Mouse (Mus musculus) mesoderm, embryonic 11.5 days (tissue): Measurements from ENCODE around the gene Scube1.
A peak's percentile ranks its signal among the peaks of the same experiment; 100 is the strongest.

Source experiments
- DNase-seq: peaks from one replicate; pipeline ENCODE4 v3.0.0-alpha.2; 2012; ENCODE audit warnings: low read depth, low spot score

Scube1 gene

DNA sequence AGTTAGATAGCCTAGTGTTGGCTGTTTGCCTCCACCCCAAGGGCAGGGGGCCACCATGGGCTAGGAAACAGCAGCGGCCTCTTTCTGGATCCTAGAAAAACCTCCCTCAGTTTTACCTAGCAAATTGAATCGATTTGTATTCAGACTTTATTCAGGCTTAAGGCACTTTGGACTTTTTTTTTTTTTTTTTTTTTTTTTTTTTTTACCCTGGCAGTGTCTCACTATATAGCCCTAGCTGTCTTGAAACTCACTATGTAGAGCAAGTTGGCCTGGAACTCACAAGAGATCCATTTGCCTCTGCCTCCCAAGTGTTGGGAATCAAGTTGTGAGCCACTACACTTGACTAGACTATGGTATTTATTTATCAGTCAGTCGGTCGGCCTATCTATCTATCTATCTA, 128.0 kb downstream of the Scube1 start:
- DNase-seq = no peak

DNA sequence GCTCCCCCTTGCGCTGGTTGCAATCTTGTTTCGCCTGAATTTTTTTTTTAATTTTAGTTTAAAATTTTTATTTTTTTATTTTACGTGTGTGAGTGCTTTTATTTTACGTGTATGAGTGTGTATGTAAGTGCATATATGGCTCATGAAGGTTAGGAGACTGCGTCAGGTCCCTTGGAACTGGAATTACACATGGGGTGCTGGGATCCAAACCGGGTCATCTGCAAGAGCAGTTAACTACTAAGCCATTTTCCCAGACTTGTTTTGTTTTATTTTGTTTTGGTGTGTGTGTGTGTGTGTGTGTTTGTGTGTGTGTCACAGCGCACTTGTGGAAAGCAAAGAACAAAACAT, 129.5 kb downstream of the Scube1 start:
- no peak for DNase-seq

DNA sequence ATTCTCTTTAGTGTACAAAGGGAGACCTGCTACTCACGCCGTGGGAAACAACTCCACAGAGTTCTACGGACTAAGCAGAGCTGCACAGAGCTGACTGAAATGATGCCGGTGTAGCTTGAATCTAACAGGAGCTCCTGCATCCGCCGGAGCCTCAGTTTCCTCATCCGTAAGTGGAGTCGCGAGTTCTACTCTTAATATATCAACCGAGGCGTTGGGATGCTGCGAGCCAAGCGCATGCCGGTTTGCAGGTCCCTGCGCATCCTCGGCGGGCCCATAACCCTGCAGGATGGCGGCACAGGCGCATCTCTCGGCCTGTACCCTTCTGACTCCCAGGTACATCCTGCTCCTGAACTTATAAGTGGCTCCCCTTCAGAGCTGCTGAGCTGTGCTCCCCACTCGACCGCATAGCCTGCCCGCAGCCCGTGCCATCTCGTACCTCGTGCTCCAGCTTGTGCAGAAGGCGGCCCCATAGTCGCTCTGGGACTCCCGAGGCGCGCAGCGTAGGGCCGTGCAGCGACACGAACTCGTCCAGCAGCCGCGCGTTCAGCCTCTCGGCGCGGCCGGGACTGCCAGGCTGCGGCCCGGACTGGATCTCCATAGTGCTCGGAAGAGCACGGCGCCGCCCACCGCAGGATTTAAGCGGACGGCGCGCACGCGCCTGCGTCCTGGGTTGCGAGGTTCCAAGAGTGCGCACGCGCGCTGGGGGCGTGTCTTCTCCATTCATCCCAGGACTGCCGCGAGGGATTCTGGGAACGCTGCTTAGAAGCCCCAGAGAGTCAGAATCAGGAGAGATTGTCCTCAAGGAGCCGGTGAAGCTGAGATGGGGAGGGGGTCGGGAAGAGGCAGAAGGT, 130.1 kb downstream of the Scube1 start, which contains the start of gene Ttll12:
TSS of gene Ttll12 (minus strand) at position 645 of the 851 bp plus-strand sequence.
- peak; percentile 99 for DNase-seq

DNA sequence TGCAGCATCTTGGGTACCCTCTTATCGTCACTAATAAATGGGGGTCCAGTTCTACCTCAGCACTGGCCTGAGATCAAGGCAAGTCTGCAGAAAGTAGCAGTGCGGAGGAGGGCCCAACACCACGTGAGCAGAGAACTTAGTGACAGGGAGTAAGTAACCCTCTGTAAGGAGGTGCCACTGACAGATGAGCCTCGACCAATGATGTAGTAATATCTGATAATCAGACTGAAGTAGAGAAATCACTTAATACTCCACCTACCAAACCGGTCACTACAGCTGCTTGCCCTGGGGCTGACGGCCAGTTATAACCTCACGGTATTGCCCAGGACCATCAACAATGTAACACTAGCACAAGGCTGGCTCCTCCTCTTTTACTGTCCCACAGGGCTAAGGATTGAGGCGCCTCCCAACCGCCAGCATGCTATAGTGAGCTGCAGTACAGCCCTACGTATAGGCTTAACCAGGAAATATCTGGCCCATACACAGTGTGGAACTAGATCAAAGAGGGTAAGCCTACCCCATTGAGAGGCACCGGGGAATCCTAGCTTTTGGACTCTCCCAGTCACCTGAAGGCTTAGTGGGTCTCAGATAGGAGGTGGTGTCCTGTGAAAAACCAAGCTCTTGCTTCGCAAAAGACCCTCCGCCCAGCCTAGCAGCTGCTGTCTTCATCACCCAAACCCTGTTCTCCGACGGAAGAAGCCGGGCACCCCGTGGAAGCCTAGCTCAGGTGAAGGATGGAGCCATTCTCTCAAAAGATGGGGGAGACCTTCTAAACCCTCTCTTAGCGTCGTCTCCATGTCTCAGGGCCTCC, 130.9 kb downstream of the Scube1 start:
- peak; percentile 14 for DNase-seq

DNA sequence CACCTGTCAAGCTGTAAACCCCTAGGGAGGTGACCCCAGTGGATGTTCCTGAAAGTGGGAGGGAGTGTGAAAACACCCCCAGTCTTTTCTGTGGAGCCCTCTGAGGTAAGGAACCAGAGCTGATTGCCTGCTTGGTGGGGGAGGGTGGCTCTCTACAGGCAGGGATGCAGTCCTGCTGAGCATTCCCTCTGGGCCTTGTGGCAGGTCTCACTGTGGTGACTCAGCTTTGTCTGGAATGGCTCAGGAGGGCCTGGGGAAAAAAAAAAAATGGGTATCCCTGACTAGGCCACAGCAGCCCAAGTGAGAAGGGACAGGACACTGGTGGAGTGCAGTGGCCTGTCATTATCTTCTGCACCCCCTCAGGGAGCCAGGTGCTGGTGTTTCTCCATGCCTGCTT, 131.6 kb downstream of the Scube1 start:
- DNase-seq = no peak

DNA sequence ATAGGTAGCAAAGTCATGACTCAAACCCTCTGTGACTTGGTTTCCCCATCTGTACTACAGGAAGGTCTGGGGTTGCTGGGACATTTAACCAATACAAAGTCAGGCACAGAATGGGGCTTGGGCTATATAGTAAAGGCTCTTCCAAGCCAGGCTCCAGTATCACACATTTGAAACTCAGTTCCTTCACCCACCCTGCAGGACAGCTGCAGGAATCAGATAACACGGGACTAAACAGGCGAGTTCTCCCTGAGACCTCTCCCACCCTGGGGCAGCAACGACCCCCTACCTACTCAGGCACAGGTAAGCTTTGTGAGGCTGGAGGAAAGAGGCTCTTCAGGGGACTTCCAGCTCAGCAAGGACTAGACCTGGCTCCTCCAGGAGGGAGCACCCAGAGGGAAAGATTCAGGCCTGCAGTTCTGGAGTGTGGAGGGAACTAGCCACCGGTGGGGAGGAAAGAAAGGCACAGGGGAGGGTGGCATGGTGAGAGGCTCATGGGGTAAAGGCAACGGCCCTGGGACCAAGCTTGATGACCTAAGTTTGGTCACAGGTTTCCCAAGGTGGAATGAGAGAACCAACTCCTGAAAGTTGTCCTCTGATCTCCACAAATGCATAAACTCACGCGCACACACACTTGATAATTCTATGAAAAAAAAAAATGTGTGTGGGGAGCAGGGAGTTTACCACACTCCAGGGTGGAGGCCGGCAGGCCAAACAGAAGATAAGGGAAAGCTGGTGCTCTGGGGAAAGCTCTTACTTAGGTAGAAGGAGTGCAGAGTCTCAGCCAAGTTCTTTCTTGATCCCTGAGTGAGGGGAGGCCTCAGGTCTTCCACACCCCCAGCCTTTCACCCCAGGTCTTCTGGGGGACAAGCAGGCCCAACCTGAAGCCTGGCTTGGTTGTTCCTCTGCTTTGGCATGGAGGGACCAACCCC, 132.3 kb downstream of the Scube1 start:
- DNase-seq = no peak

DNA sequence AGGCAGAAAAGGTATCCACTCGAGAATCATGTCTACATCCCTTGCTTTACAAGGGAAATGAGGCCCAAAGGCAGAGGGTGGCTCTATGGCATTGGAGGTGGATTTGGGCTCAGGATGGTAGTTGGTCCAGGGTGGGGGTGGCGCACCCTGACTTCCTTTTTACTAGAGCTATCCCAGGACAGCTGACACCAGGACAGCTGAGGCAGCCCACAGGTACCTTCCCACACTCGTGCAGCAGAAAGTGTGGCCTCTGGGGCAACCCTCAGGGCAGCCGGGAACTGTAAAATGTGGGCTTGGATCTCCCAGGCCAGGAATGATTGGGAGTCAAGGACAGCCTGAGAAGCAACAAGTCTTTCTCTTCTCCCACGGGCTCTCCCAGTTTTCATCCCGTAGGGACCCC, 133.1 kb downstream of the Scube1 start:
- DNase-seq = no peak

DNA sequence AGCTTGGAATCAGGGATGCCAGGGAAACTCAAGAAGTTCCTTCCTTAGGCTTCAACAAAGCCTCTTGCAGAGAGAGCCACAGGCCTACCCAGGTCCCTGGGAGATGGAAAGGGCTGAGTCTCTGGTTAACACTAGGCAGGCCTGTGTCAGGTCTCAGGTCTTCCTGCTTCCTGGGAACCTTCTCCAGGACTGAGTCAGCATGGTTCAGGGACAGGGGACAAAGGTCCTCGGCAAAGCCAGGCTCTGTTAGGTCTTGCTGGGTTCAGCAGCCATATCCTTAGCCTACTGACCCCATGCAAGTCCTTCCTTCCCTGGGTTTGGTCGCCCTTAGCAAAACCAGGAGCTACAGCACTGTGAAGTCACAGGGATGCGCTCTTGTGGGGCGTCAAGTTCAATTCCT, 134.0 kb downstream of the Scube1 start:
- no peak for DNase-seq

DNA sequence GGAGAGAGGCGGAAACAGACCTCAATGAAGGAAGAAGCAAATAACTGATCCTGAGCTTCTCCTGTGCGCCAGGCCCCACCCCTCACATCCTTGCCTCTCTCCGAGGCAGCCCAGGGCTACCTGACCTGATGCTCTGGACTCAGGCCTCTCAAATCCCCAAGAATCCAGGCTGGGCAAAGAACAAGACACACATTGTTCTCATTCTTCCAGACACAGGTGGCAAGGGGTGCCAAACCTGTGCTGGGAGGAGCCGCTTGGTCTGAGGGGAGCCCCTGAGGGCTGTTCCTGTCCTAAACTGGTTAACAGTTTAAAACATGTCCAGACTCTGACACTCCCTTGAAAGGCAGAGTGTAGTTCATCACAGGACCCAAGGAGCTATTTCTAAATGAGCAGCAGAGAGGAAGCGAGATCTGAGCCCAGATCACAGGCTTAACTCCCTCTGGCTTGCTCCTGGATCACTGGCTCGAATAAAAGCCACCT, 140.0 kb downstream of the Scube1 start:
- no peak for DNase-seq

DNA sequence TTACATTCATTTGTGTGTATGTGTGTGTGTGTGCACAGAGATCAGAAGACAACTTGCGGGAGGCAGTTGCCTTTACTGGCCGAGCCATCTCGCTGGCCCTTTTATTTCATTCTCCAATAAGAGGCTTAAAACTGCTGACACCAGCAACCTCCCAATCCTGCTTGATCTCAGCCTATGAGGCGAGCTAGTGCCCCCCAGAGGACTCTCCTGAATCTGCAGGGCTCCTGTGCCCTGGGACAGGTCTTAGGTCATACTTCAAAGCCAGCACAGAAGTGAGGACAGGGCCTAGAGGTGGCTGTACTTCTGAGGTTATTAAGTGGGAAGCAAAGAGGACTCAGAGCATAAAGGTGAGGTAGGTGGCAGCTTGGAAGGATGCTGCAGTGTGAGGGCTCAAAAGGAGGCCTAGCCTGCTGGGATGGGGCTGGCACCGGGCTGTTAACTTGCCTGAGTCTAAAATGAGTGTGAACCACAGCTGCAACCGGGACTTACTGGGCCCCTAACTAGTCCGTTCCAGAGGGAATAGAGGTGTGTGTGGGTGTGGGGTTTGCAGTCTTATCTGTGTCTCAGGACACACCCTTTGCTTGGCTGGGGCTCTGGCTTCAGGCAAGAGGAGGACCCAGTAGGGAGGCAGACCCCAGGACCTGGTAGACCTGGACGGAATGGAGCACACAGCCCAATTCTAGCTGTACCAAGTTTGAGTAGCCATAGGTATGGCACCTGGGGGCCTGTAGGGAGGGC, 141.2 kb downstream of the Scube1 start:
- DNase-seq = peak; percentile 29

DNA sequence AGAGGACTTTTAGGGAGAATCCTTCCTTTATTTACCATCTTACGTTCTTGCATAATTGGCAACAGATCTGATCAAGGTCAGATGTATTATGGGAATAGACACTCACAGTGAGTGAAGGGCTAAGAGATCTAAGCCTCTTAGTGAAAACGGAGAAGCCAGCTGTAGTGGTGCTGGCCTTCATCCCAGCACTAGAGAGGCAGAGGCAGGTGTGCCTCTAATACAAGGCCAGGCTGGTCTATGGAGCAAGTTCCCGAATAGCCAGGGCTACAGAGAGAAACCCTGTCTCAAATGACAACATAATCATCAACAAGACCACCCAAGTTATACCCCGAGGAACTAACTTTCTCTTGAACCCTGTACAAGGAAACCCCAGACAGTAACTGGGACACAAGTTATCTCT, 141.9 kb downstream of the Scube1 start:
- no peak for DNase-seq

DNA sequence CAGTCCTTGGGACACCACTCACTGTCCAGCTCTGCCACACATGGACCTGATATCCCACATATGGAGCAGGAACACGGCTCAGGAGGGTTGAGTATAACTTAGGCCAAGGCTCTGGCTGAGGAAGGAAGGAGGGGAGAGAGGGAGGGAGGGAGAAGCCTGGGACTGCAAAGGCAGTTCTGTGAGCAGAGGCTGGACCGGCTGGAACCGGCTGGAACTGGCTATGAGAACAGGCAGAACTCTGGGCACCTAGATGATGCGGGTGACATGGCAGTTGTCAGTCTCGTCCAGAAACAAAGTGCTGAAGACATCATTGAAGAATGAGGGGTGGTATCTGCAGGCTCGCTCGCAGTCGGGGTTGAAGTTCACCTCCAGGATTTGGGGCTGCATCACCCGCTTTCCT, 148.2 kb downstream of the Scube1 start:
- DNase-seq = no peak

DNA sequence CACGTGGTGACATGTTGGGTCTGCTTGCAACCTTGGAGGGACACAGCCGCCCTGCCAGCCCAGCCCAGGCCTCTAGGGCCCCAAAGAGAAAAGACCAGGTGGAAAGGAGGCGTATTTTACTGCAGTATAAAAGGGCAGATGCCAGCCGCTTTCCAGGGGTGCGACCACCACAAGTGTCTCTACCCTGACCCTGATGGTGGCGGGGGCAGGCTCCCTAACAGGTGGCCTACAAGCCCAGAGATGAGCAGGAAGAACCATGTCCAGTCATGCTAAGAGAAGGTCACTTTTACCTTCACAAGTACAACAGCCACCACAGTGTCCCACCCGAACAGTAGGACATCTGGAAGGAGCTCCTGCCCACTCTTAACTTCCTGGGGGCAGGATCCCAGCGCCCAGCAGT, 149.3 kb downstream of the Scube1 start:
- DNase-seq = no peak

DNA sequence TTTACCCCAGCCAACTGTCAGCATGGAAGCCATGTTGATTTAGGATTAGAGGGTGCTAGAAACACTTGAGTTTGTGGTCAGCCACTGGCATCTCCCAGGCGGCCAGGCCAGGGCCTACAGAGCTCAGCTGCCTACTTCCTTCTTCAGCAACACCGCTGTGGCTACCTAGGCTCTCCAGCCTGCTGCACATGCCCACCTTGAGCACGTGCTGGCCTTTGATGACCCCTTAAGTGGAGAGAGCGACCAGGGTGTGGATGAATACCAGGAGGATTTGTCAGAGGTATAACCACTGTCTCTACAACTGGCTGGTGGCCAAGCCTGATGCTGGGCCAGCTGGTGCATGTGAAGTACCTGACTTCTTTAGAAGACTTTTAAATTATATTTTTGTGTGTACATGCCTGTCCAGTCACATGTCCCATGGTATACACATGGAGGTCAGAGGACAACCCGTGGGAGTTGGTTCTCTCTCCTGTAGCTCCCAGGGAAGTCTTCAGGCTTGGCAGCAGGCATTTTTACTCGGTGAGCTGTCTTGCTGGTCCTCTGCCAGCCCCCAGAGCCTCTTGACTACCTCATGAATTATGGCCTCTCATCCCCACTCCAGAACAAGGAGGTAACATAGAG, 150.0 kb downstream of the Scube1 start:
- no peak for DNase-seq

DNA sequence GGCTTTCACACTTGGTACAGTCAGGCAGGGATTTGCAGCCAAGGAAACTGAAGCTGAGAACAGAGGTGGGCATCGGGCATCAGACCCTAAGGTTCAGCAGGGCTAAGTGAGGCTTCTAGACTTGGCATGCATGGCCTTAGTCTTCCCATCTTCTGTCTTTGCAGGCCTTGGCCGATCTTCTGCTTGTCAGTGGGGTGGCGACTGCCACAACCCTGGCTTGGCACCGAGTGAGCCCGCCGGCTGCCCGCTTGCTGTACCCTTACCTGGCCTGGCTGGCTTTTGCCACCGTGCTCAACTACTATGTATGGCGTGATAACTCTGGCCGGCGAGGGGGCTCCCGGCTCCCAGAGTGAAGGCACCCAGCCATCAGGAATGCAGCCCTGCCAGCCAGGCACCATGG, 151.2 kb downstream of the Scube1 start:
- no peak for DNase-seq

DNA sequence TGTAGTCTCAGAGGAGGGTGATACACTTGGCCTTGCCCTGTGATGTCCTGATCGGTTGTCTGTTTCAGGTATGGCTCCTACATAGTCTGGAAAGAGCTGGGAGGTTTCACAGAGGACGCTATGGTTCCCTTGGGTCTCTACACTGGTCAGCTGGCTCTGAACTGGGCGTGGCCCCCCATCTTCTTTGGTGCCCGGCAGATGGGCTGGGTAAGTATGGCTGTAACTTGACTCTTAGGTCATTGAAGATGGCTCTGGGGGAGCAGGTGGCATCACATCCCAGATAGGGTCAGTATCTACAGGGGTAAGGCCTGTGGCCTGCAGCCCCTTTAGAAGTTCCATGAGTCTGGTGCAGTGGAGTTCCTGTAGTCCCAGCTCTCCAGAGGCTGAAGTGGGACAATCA, 152.7 kb downstream of the Scube1 start:
- no peak for DNase-seq

DNA sequence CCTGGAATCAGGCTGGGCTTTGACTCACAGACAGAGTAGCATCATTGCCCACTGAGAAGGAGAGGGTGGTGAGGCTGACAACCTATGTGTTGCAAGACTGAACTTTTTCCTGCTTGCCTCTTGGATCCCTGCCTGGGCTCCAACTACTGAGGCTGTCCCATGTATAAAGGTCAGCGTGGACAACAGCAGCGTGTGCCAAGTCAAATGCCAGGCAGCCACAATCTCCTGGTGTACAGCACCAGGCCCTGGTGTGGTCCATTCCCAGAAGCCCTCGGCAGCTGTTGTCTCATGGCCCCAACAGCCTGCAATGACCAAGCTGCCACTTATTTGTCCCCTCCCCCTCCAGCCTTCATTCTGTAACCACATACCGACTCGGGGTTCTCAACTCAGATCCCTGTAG, 153.2 kb downstream of the Scube1 start:
- DNase-seq = no peak

DNA sequence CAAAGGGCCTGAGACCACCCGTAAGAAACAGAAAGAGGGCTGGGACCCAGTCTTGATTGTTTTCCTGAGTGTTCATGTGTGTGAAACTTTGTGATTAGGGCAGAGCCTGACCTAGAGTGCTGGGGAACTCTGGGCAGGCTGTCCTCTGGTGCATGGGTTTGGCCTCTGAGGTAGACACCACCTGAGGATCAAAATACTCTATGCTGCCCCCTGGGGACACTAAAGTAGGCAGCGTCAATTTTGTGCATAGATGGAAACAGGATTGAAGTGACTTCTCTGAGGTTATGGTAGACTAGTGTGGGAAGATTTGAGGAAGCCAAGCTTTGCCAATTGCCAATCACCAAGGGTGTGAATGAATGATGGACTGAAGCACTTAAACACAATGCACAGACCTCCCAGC, 154.2 kb downstream of the Scube1 start:
- no peak for DNase-seq

DNA sequence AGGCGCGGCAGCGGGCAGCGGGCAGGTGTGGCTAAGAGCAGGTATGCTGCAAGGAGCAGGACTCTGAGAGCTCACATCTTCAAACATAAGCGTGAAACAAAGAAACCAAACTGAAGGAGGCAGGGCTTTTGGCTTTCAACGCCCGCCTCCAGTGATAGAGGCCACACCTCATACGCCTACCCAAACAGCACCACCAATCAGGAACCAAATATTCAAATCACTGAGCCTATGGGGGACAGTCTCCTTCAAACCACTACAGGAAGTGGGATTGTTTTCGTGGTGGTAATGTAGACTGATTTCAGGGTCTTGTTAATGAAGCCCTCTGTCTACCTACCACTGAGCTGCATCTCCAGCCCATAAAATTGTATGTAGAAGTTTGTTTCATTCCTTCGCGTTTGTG, 155.1 kb downstream of the Scube1 start:
- DNase-seq = no peak

DNA sequence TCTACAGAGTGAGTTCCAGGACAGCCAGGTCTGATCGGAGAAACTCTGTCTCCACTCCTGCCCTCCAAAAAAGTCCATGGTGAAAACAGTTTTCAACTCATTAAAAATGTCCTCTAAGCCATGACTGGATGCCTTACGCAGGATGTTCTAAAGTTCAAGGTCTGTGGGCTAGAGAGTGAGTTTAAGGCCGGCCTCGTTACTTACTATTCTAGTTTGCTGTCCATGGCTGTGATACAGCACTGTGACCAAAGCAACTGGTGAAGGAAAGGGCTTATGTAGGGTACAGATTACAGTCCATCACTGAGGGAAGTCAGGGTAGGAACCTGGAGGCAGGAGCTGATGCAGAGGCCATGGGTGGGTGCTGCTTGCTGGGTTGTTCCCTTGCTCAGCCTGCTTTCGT, 156.3 kb downstream of the Scube1 start:
- DNase-seq = no peak

DNA sequence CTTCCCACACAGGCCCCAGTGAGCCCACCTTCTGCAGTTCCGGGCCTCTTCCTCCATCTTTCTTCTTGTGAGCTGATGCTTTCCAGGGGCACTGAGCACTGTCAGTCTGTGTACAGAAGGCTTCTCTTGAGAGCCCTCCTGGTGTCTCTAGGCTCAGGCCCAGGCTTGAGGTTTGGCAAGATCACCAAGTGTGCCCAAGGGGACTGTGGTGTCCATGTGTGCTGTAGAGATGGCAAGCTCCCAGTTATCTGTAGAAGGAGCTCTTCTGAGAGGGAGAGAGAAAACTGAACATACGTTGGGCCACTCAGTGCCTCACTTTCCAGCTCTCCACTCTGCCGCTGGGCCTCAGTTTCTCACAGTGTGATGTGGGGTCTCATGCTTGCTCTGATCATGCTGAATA, 157.1 kb downstream of the Scube1 start:
- no peak for DNase-seq
